Mouse (Mus musculus): Measurements from ENCODE around the gene Nags. TPM values are rescaled to one million over a fixed set of nuclear protein-coding genes. Genes with fewer than 3 reads are reported as not detected.
A peak's percentile ranks its signal among the peaks of the same experiment; 100 is the strongest.

Gene Nags
- total RNA-seq (2014; rRNA removed; ENCODE audit: low replicate concordance) (not detected in 2 replicates), polyA plus RNA-seq (2015; fragmentation: Nextera tagmentation; extraction: Ambion mirVana) (not detected in 2 replicates)

DNA sequence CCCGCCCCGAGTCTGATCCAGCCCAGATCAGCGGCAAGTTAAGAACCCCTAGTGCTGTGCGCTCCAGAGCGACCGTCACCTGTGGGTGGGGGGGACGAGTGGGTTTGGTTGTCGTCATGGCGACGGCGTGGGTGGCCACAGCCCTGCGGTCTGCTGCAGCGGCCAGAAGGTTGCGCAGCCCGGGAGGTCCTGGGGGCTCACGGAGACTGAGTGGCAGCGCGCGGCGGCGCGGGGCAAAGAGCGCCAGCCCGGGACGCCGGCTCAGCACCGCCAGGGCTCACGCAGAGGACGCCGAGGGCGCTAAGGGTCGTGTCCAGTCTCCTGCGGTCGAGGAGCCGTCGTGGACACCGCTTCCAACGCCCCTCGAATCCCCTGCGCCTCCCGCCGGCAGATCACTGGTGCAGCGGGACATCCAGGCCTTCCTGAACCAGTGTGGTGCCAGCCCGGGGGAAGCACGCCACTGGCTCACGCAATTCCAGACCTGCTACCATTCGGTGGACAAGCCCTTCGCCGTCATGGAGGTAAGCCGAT is at the start of gene Nags:
Gene Nags (plus strand): TSS at position 43 of the 531 bp plus-strand sequence.
- Histone ChIP-seq H3K27ac (ENCODE audit: low read depth) (no peak within 1 kb of the TSS), H3K9me3 (replicated peaks; ENCODE audit: control insufficient read depth, low read length) (no peaks in the 10 kb centered on the region), H3K4me2 (ENCODE audit: low read depth, low read length) (peak within 1 kb of the TSS; percentile 59), H3K36me3 (replicated peaks; ENCODE audit: control insufficient read depth, insufficient read depth, low read length) (no peaks in the 10 kb centered on the region), H3K4me3 (ENCODE audit: low read depth, low read length) (peak within 1 kb of the TSS; percentile 38), H3K4me1 (ENCODE audit: control insufficient read depth, insufficient read depth) (peaks cover 11% of the 10 kb centered on the region), H3K27me3 (ENCODE audit: control insufficient read depth, insufficient read depth, low read length) (peaks cover 58% of the 10 kb centered on the region), H3K9ac (replicated peaks; ENCODE audit: low read depth, low read length) (no peak within 1 kb of the TSS)
- DNase-seq (ENCODE audit: low spot score): no peak
- TF ChIP-seq CTCF (IDR thresholded peaks at IDR 0.05; ENCODE audit: low read depth) (no peak), EP300 (IDR thresholded peaks at IDR 0.05; ENCODE audit: low read depth) (no peak)
- no peak; the same call in 1 of the 2 replicates for ATAC-seq (ENCODE audit: insufficient read depth, low read depth)
- 3% methylated on average over 50 of the region's 50 CpGs for WGBS

DNA sequence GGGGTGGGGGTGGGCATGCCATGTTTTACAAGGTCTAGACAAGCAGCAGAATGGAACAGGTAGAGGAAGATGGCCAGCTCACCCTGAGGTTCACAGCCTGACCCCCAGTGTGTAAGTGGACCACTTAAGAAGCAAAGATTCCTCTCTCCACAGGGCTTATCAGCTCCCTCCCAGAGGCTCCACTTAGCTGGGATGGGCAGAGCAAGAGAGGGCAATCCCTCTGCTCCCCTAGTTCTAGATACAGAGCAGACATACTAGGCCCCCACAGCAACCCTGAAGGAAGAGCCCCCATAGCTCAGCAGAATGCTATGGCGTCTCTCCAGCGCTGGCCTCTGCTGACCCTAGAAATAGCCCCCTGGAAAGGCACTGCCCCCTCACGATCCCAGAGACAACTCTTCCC is 49.6 kb upstream of the Nags start:
- no peak overlapping the region for H3K4me2 ChIP-seq (ENCODE audit: low read depth, low read length)
- H3K27me3 ChIP-seq (ENCODE audit: control insufficient read depth, insufficient read depth, low read length): 0 out of 2 replicates have a peak, but pooled peaks cover 3% of the 10 kb centered on the region
- no peak for TF ChIP-seq CTCF (IDR thresholded peaks at IDR 0.05; ENCODE audit: low read depth)
- TF ChIP-seq EP300 (IDR thresholded peaks at IDR 0.05; ENCODE audit: low read depth): no peak
- H3K27ac ChIP-seq (ENCODE audit: low read depth): no peak overlapping the region
- H3K9me3 ChIP-seq (replicated peaks; ENCODE audit: control insufficient read depth, low read length): no peaks in the 10 kb centered on the region
- H3K9ac ChIP-seq (replicated peaks; ENCODE audit: low read depth, low read length): no peak overlapping the region
- WGBS: 55% methylated on average over 3 of the region's 3 CpGs
- peaks cover 8% of the 10 kb centered on the region for H3K4me1 ChIP-seq (ENCODE audit: control insufficient read depth, insufficient read depth)
- no peaks in the 10 kb centered on the region for H3K36me3 ChIP-seq (replicated peaks; ENCODE audit: control insufficient read depth, insufficient read depth, low read length)
- ATAC-seq (ENCODE audit: insufficient read depth, low read depth) (no peak), DNase-seq (ENCODE audit: low spot score) (no peak)
- no peak overlapping the region for H3K4me3 ChIP-seq (ENCODE audit: low read depth, low read length)

DNA sequence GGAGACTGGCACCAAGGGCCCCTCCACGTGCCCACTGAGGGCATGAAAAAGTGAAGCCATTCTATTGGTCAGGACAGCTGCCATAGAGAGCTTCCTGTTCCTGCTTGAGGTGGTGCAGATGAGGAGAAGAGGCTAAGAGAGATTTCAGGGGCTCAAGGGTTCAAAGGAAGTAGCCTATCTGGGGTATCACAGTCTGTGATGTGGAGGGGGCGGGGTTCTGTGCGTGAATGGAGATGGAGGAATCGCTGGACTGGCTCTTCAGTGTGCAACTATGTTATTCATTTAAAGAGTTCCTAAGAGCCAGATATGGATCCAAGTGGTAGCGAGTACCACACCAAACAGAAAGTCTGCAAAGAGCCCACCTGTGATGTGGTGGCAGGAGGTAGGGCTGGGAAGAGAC is 48.9 kb upstream of the Nags start:
- DNase-seq (ENCODE audit: low spot score) (no peak), ATAC-seq (ENCODE audit: insufficient read depth, low read depth) (no peak; the same call in 1 of the 2 replicates)
- WGBS: 60% methylated on average over 5 of the region's 5 CpGs
- H3K4me3 ChIP-seq (ENCODE audit: low read depth, low read length): no peak overlapping the region
- peak overlapping the region; percentile 47 for H3K4me2 ChIP-seq (ENCODE audit: low read depth, low read length)
- 0 out of 2 replicates have a peak, but pooled peaks cover 10% of the 10 kb centered on the region for H3K27me3 ChIP-seq (ENCODE audit: control insufficient read depth, insufficient read depth, low read length)
- no peak overlapping the region for H3K27ac ChIP-seq (ENCODE audit: low read depth)
- no peak overlapping the region for H3K9ac ChIP-seq (replicated peaks; ENCODE audit: low read depth, low read length)
- no peaks in the 10 kb centered on the region for H3K36me3 ChIP-seq (replicated peaks; ENCODE audit: control insufficient read depth, insufficient read depth, low read length)
- TF ChIP-seq EP300 (IDR thresholded peaks at IDR 0.05; ENCODE audit: low read depth) (no peak), CTCF (IDR thresholded peaks at IDR 0.05; ENCODE audit: low read depth) (no peak)
- peaks cover 8% of the 10 kb centered on the region for H3K4me1 ChIP-seq (ENCODE audit: control insufficient read depth, insufficient read depth)
- no peaks in the 10 kb centered on the region for H3K9me3 ChIP-seq (replicated peaks; ENCODE audit: control insufficient read depth, low read length)

DNA sequence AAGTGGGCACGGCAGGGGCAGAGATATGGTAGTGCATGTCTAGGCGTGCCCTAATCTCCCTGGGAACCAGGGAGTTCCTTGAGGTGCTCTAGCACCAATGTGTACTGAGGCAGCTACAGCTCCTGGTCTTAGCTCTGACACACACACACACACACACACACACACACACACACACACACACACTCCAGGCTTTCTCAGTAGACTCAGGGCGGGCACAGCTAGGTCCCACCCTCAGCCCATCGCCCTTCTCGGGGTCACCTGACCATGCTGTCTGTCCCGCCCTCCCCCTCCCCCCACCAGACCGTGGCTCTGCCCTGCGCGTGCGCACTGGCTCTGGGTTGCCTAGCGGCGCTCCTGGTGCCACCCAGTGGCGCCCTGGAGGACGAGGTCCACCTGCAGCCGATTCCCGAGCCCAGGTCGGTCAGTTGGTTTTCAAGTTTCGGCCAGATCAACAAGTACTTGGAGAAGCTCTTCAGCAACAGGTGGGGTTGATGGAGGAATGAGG is 48.4 kb upstream of the Nags start:
- DNase-seq (ENCODE audit: low spot score) (peak; percentile 79), ATAC-seq (ENCODE audit: insufficient read depth, low read depth) (peak; percentile 89)
- peak overlapping the region; percentile 4 for H3K4me3 ChIP-seq (ENCODE audit: low read depth, low read length)
- H3K4me2 ChIP-seq (ENCODE audit: low read depth, low read length): peak overlapping the region; percentile 47
- H3K9ac ChIP-seq (replicated peaks; ENCODE audit: low read depth, low read length): no peak overlapping the region
- H3K27ac ChIP-seq (ENCODE audit: low read depth): no peak overlapping the region
- 2% methylated on average over 18 of the region's 18 CpGs for WGBS
- H3K9me3 ChIP-seq (replicated peaks; ENCODE audit: control insufficient read depth, low read length): no peaks in the 10 kb centered on the region
- H3K27me3 ChIP-seq (ENCODE audit: control insufficient read depth, insufficient read depth, low read length): peaks cover 15% of the 10 kb centered on the region; the same call in 1 of the 2 replicates
- no peak for TF ChIP-seq EP300 (IDR thresholded peaks at IDR 0.05; ENCODE audit: low read depth)
- TF ChIP-seq CTCF (IDR thresholded peaks at IDR 0.05; ENCODE audit: low read depth): peak; percentile 63
- H3K36me3 ChIP-seq (replicated peaks; ENCODE audit: control insufficient read depth, insufficient read depth, low read length): no peaks in the 10 kb centered on the region
- H3K4me1 ChIP-seq (ENCODE audit: control insufficient read depth, insufficient read depth): peaks cover 8% of the 10 kb centered on the region

DNA sequence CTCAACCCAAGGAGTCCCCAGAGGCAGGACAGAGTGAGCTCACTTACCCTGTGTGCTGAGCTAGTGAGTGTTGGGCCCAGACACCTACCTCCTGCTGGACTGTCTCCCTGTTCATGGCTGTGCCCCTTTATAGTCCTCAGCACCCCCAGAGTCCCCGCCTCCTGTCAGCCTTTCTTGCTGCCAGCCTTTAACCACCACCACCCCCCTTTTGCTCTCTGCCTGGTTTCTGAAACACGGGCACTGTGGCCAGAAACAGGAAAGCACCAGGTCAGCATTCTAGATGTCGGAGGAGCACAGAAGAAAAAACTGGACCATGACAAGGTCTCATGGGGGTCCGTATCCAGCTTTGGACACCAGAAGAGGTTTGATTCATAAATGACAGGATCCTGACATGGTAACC is 44.1 kb upstream of the Nags start, which contains the start of gene Ppy:
Gene Ppy (minus strand): TSS at position 101 of the 400 bp plus-strand sequence.
- no peak within 1 kb of the TSS for H3K27ac ChIP-seq (ENCODE audit: low read depth)
- no peak within 1 kb of the TSS for H3K9ac ChIP-seq (replicated peaks; ENCODE audit: low read depth, low read length)
- no peak within 1 kb of the TSS for H3K4me2 ChIP-seq (ENCODE audit: low read depth, low read length)
- H3K4me1 ChIP-seq (ENCODE audit: control insufficient read depth, insufficient read depth): peaks cover 8% of the 10 kb centered on the region
- peaks cover 45% of the 10 kb centered on the region for H3K27me3 ChIP-seq (ENCODE audit: control insufficient read depth, insufficient read depth, low read length)
- H3K4me3 ChIP-seq (ENCODE audit: low read depth, low read length): no peak within 1 kb of the TSS
- no peak for ATAC-seq (ENCODE audit: insufficient read depth, low read depth)
- DNase-seq (ENCODE audit: low spot score): no peak
- TF ChIP-seq CTCF (IDR thresholded peaks at IDR 0.05; ENCODE audit: low read depth) (no peak), EP300 (IDR thresholded peaks at IDR 0.05; ENCODE audit: low read depth) (no peak)
- 83% methylated on average over 4 of the region's 4 CpGs for WGBS
- H3K36me3 ChIP-seq (replicated peaks; ENCODE audit: control insufficient read depth, insufficient read depth, low read length): no peaks in the 10 kb centered on the region
- no peaks in the 10 kb centered on the region for H3K9me3 ChIP-seq (replicated peaks; ENCODE audit: control insufficient read depth, low read length)
